Mouse (Mus musculus): ENCODE measurements around the gene Metap1. TPM values are rescaled to one million over a fixed set of nuclear protein-coding genes. Genes with fewer than 3 reads are reported as not detected.

Gene Metap1
- total RNA-seq, 2 experiments from 2014 or later: 44.7 to 49.3 TPM

GRCm38 (mm10) chr3:138431835-138432234, 57.5 kb downstream of the Metap1 start:
- H3K27ac ChIP-seq: no peak overlapping the region
- no peak for DNase-seq
- intact Hi-C loops (cut with DNase I): no loop called here
- peak; percentile 65 for TF ChIP-seq CTCF (IDR thresholded peaks at IDR 0.05)
- no peak overlapping the region for H3K4me3 ChIP-seq

- DNase-seq: no peak
- H3K27ac ChIP-seq: no peak overlapping the region
- H3K4me3 ChIP-seq: no peak overlapping the region
- no peak for TF ChIP-seq CTCF (IDR thresholded peaks at IDR 0.05)
- intact Hi-C loops (cut with DNase I): no loop called here
Observed at GRCm38 (mm10) chr3:138430360-138430976, 58.8 kb downstream of the Metap1 start.

- no peak for TF ChIP-seq CTCF (IDR thresholded peaks at IDR 0.05)
- H3K27ac ChIP-seq: no peak overlapping the region
- no peak overlapping the region for H3K4me3 ChIP-seq
- DNase-seq: no peak
- intact Hi-C loops (cut with DNase I): no loop called here
Observed at GRCm38 (mm10) chr3:138424247-138424646, 65.1 kb downstream of the Metap1 start.

GRCm38 (mm10) chr3:138423664-138424063, 65.7 kb downstream of the Metap1 start:
- intact Hi-C loops (cut with DNase I): no loop called here
- no peak for TF ChIP-seq CTCF (IDR thresholded peaks at IDR 0.05)
- no peak for DNase-seq
- Histone ChIP-seq H3K4me3 (no peak overlapping the region), H3K27ac (no peak overlapping the region)

GRCm38 (mm10) chr3:138420385-138420784, 68.9 kb downstream of the Metap1 start:
- intact Hi-C loops (cut with DNase I): no loop called here
- no peak for TF ChIP-seq CTCF (IDR thresholded peaks at IDR 0.05)
- no peak for DNase-seq
- no peak overlapping the region for H3K4me3 ChIP-seq
- no peak overlapping the region for H3K27ac ChIP-seq

GRCm38 (mm10) chr3:138419369-138419768, 69.9 kb downstream of the Metap1 start:
- DNase-seq: no peak
- intact Hi-C loops (cut with DNase I): no loop called here
- no peak for TF ChIP-seq CTCF (IDR thresholded peaks at IDR 0.05)
- Histone ChIP-seq H3K27ac (no peak overlapping the region), H3K4me3 (no peak overlapping the region)

- no peak within 1 kb of the TSS for H3K4me3 ChIP-seq
- intact Hi-C loops (cut with DNase I): no loop called here
- H3K27ac ChIP-seq: no peak within 1 kb of the TSS
- DNase-seq: no peak
- no peak for TF ChIP-seq CTCF (IDR thresholded peaks at IDR 0.05)
Observed at GRCm38 (mm10) chr3:138415121-138415690, 74.1 kb downstream of the Metap1 start, which contains the start of gene Adh4. Adh4 (plus strand) TSS chr3:138415466.

GRCm38 (mm10) chr3:138410211-138410610, 79.1 kb downstream of the Metap1 start:
- H3K27ac ChIP-seq: no peak overlapping the region
- no peak for TF ChIP-seq CTCF (IDR thresholded peaks at IDR 0.05)
- intact Hi-C loops (cut with DNase I): no loop called here

GRCm38 (mm10) chr3:138409585-138409984, 79.7 kb downstream of the Metap1 start:
- H3K4me3 ChIP-seq: no peak overlapping the region
- intact Hi-C loops (cut with DNase I): loop anchor here (5.0 kb wide), 1 partner anchor 172 kb away; no protein-coding TSS in a partner anchor
- DNase-seq: no peak
- H3K27ac ChIP-seq: no peak overlapping the region
- TF ChIP-seq CTCF (IDR thresholded peaks at IDR 0.05): no peak

More at GRCm38 (mm10) chr3:138410211-138410610, 79.1 kb downstream of the Metap1 start:
- no peak overlapping the region for H3K4me3 ChIP-seq
- no peak for DNase-seq

Small RNA genes lying within 50 kb of the gene (microRNA-seq; reads per million reads assigned to microRNA genes)
- not detected for gene Mir1956

Other genes starting within 250 kb of the Metap1 start
- gene Adh1, start 228.5 kb downstream of the Metap1 start, total RNA-seq (2021): 10 to 100 TPM; 19.3 to 27.8 TPM
- not detected for gene Adh6a, start 176.2 kb downstream of the Metap1 start, total RNA-seq (2021)
- gene Adh6b, start 147.7 kb downstream of the Metap1 start, total RNA-seq (2021): not detected
- gene Adh4, start 74.0 kb downstream of the Metap1 start, total RNA-seq (2021): not detected
- gene Adh5, start 46.4 kb downstream of the Metap1 start, total RNA-seq (2021): 10 to 100 TPM; 51.8 to 60.6 TPM
- 100 to 1,000 TPM; 128 to 156 TPM for gene Eif4e, start 36.7 kb upstream of the Metap1 start, total RNA-seq (2021)